29 mouse cellular contexts compared by ENCODE assay signal in the genomic region with DNA sequence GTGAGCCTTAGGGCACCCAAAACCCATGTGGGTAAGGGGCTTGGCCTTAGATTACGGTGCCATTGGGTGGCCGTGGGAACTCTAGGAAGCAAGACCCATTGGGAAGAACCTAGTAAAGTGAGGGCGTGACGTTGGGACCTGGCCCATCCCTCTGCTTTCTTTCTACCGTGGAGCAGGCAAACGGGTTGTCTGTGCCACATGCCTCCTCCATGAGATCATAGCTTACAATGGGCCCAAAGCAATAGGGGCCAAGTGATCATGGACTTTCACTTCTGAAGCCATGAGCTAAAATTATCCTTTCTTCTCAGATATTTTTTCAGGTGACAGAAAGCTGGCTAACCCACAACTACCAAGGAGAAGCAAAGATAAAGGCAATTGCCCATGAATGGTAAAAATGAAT. TPM values are rescaled to one million over a fixed set of nuclear protein-coding genes. Genes with fewer than 3 reads are reported as not detected.
A peak's percentile ranks its signal among the peaks of the same experiment; 100 is the strongest.
DNase-seq lines count a peak whose midpoint lies in the region; ATAC-seq and TF ChIP-seq lines count a peak whose summit lies in the region.
"Had no signal": no experiment of that assay in that cellular context is flagged by ENCODE, and none has a peak within 500 bp of the region (broad histone marks: within the 10 kb centered on the region; RNA-seq: fewer than 3 reads in every experiment).

No protein-coding gene starts in this region.

- TF ChIP-seq CTCF in heart, adult 2 months (IDR thresholded peaks at IDR 0.05): no peak
- TF ChIP-seq CTCF in heart, postnatal 0 days (IDR thresholded peaks at IDR 0.05; ENCODE audit: low read depth): no peak

- H3K27ac ChIP-seq in heart, adult 2 months: peak overlapping the region; percentile 44
- H3K27ac ChIP-seq in heart, postnatal 0 days (ENCODE audit: low read depth): no peak overlapping the region
- H3K27ac ChIP-seq: embryonic facial prominence, embryonic 10.5 days; embryonic facial prominence, embryonic 15.5 days; forebrain, embryonic 13.5 days; hindbrain, embryonic 10.5 days; hindbrain, embryonic 15.5 days; left cerebral cortex, adult 2 months; liver, embryonic 12.5 days; midbrain, embryonic 12.5 days; neural tube, embryonic 12.5 days had no signal

- H3K9me3 ChIP-seq in heart, postnatal 0 days (replicated peaks; ENCODE audit: control insufficient read depth, low read length): no peaks in the 10 kb centered on the region
- H3K9me3 ChIP-seq: embryonic facial prominence, embryonic 10.5 days; embryonic facial prominence, embryonic 15.5 days; forebrain, embryonic 13.5 days; hindbrain, embryonic 10.5 days; hindbrain, embryonic 15.5 days; liver, embryonic 12.5 days; midbrain, embryonic 12.5 days; neural tube, embryonic 12.5 days had no signal

- intact Hi-C loops in heart, adult 2 months (cut with DNase I): no loop called here
- intact Hi-C loops in heart, postnatal 14 days (cut with DNase I): no loop called here

- no peaks in the 10 kb centered on the region for H3K36me3 ChIP-seq in heart, adult 2 months (ENCODE audit: control insufficient read depth, insufficient read depth, low read length)
- H3K36me3 ChIP-seq in heart, postnatal 0 days (replicated peaks; ENCODE audit: control insufficient read depth, insufficient read depth, low read length): no peaks in the 10 kb centered on the region
- H3K36me3 ChIP-seq: embryonic facial prominence, embryonic 15.5 days; hindbrain, embryonic 15.5 days; midbrain, embryonic 12.5 days had no signal

- H3K9ac ChIP-seq in heart, adult 2 months (ENCODE audit: low read depth, low read length): no peak overlapping the region
- H3K9ac ChIP-seq in heart, postnatal 0 days (replicated peaks; ENCODE audit: low read depth, low read length): no peak overlapping the region
- H3K9ac ChIP-seq: embryonic facial prominence, embryonic 15.5 days; forebrain, embryonic 13.5 days; hindbrain, embryonic 15.5 days; liver, embryonic 12.5 days; liver, postnatal 0 days; midbrain, embryonic 12.5 days; neural tube, embryonic 12.5 days had no signal

- no peak for TF ChIP-seq EP300 in heart, adult 2 months (IDR thresholded peaks at IDR 0.05; ENCODE audit: insufficient read depth, low read depth, low read length)
- TF ChIP-seq EP300 in heart, postnatal 0 days (IDR thresholded peaks at IDR 0.05; ENCODE audit: low read depth): 0 out of 2 replicates have a peak, but pooled peaks have one; percentile 43

- H3K4me3 ChIP-seq in heart, adult 2 months: no peak overlapping the region
- H3K4me3 ChIP-seq in heart, postnatal 0 days (ENCODE audit: low read depth, low read length): no peak overlapping the region
- H3K4me3 ChIP-seq: embryonic facial prominence, embryonic 10.5 days; embryonic facial prominence, embryonic 15.5 days; forebrain, embryonic 13.5 days; hindbrain, embryonic 10.5 days; hindbrain, embryonic 15.5 days; left cerebral cortex, adult 2 months; liver, embryonic 12.5 days; midbrain, embryonic 12.5 days; myocyte; neural tube, embryonic 12.5 days had no signal

- H3K4me2 ChIP-seq in heart, postnatal 0 days (ENCODE audit: low read depth, low read length): no peak overlapping the region
- H3K4me2 ChIP-seq: embryonic facial prominence, embryonic 15.5 days; forebrain, embryonic 13.5 days; hindbrain, embryonic 15.5 days; liver, embryonic 12.5 days; midbrain, embryonic 12.5 days; neural tube, embryonic 12.5 days had no signal

- H3K4me1 ChIP-seq in heart, adult 2 months (ENCODE audit: control insufficient read depth, insufficient read depth, low read length): peaks cover 6% of the 10 kb centered on the region
- peaks cover 16% of the 10 kb centered on the region for H3K4me1 ChIP-seq in heart, postnatal 0 days (ENCODE audit: control insufficient read depth, insufficient read depth)
- H3K4me1 ChIP-seq: forebrain, embryonic 13.5 days; liver, embryonic 12.5 days; midbrain, embryonic 12.5 days had no signal

- ATAC-seq in heart, postnatal 0 days (ENCODE audit: insufficient read depth, low read depth): peak; percentile 66
- ATAC-seq in erythroblast, adult 5-6 weeks (replicated peaks; ENCODE audit: low FRiP score, poor library complexity, severe bottlenecking): no peak
- ATAC-seq: forebrain, embryonic 13.5 days; inflammation-experienced regulatory T-cells, adult 6 months; liver, embryonic 12.5 days; liver, postnatal 0 days; lung, postnatal 0 days had no signal

- TF ChIP-seq POLR2A in heart, adult 2 months (IDR thresholded peaks at IDR 0.05; ENCODE audit: insufficient read depth, low read depth, low read length): no peak

- DNase-seq in heart, adult 2 months: peak in 1 of 2 experiments; percentile 65
- no peak for DNase-seq in heart, postnatal 14 days
- peak; percentile 32 for DNase-seq in 3T3-L1 (ENCODE audit: low read depth, low spot score)
- DNase-seq in Muller cell, postnatal 12 days (ENCODE audit: inconsistent ontology term): peak; percentile 40
- DNase-seq in heart, postnatal 0 days (ENCODE audit: low spot score): peak; percentile 57
- no peak for DNase-seq in ovary, postnatal 36 days (ENCODE audit: low spot score)
- DNase-seq: adrenal gland, adult 8-10 months; cerebellum, adult 8-10 months; cerebellum, postnatal 25 days; kidney, adult 11 months; kidney, postnatal 14 days; left cerebral cortex, postnatal 4 days; liver, postnatal 0 days; right cerebral cortex, postnatal 4 days; thymus, postnatal 4 days had no signal

- H3K27me3 ChIP-seq in heart, adult 2 months (ENCODE audit: control insufficient read depth, insufficient read depth, low read length): no peaks in the 10 kb centered on the region
- H3K27me3 ChIP-seq in heart, postnatal 0 days (ENCODE audit: control insufficient read depth, insufficient read depth, low read length): peaks cover 36% of the 10 kb centered on the region; the same call in 1 of the 2 replicates
- H3K27me3 ChIP-seq: CH12.LX; embryonic facial prominence, embryonic 15.5 days; forebrain, embryonic 13.5 days; hindbrain, embryonic 15.5 days; liver, embryonic 12.5 days; midbrain, embryonic 12.5 days; neural tube, embryonic 12.5 days had no signal

- 42% methylated on average over 6 of the region's 6 CpGs for WGBS in heart, adult 2 months
- 41% methylated on average over 6 of the region's 6 CpGs for WGBS in heart, postnatal 0 days

- no peaks in the 10 kb centered on the region for H3K79me2 ChIP-seq in heart, adult 2 months (replicated peaks; ENCODE audit: control insufficient read depth, insufficient read depth, low read length)

RNA-seq across cellular contexts. Expression of a gene that starts 15.5 kb away (rescaled TPM):
- total RNA-seq in heart, adult 2 months (2021): 10 to 100 TPM; 55.8 to 59.7 TPM
- polyA plus RNA-seq in heart, adult 2 months (2012; rRNA removed): 31.0 and 50.3 TPM in 2 replicates
- total RNA-seq in heart, postnatal 14 days (2021): 10 to 100 TPM; 47.8 to 58.0 TPM
- total RNA-seq in heart, postnatal 0 days (2014; rRNA removed; ENCODE audit: low replicate concordance): 32.1 and 42.8 TPM in 2 replicates
- 145 and 151 TPM in 2 replicates for polyA plus RNA-seq in heart, postnatal 0 days (2015; fragmentation: Nextera tagmentation; extraction: Ambion mirVana)
- 12.7 and 17.1 TPM in 2 replicates for total RNA-seq in erythroblast, adult 5-6 weeks (2015; ENCODE audit: low replicate concordance)
- 41.5 and 78.4 TPM in 2 replicates for total RNA-seq in erythroblast, adult 5-6 weeks (2017; ENCODE audit: low replicate concordance)

RNA-seq across cellular contexts. Expression of a gene that starts 15.6 kb away (rescaled TPM):
- total RNA-seq in heart, adult 2 months (2021): 10 to 100 TPM in 1 of 2 experiments, 1 to 10 TPM in 1; 9.3 to 10.7 TPM
- 5.6 and 7.7 TPM in 2 replicates for polyA plus RNA-seq in heart, adult 2 months (2012; rRNA removed)
- 10 to 100 TPM; 10.4 to 10.9 TPM for total RNA-seq in heart, postnatal 14 days (2021)
- 5.7 and 7.7 TPM in 2 replicates for total RNA-seq in heart, postnatal 0 days (2014; rRNA removed; ENCODE audit: low replicate concordance)
- polyA plus RNA-seq in heart, postnatal 0 days (2015; fragmentation: Nextera tagmentation; extraction: Ambion mirVana): 9.8 and 11.3 TPM in 2 replicates
- total RNA-seq in erythroblast, adult 5-6 weeks (2015; ENCODE audit: low replicate concordance): 5.2 and 6.7 TPM in 2 replicates
- total RNA-seq in erythroblast, adult 5-6 weeks (2017; ENCODE audit: low replicate concordance): 9.1 and 14.7 TPM in 2 replicates

RNA-seq across cellular contexts. Expression of a gene that starts 57.8 kb away (rescaled TPM):
- 10 to 100 TPM; 23.1 to 24.4 TPM for total RNA-seq in heart, adult 2 months (2021)
- polyA plus RNA-seq in heart, adult 2 months (2012; rRNA removed): 29.8 and 34.0 TPM in 2 replicates
- total RNA-seq in heart, postnatal 14 days (2021): 10 to 100 TPM; 24.3 to 24.9 TPM
- 41.3 and 43.9 TPM in 2 replicates for total RNA-seq in heart, postnatal 0 days (2014; rRNA removed; ENCODE audit: low replicate concordance)
- polyA plus RNA-seq in heart, postnatal 0 days (2015; fragmentation: Nextera tagmentation; extraction: Ambion mirVana): 16.9 and 18.8 TPM in 2 replicates
- total RNA-seq in erythroblast, adult 5-6 weeks (2015; ENCODE audit: low replicate concordance): 10.2 and 13.8 TPM in 2 replicates
- 11.8 and 16.7 TPM in 2 replicates for total RNA-seq in erythroblast, adult 5-6 weeks (2017; ENCODE audit: low replicate concordance)

RNA-seq across cellular contexts. Expression of a gene that starts 57.9 kb away (rescaled TPM):
- 10 to 100 TPM; 15.3 to 17.0 TPM for total RNA-seq in heart, adult 2 months (2021)
- polyA plus RNA-seq in heart, adult 2 months (2012; rRNA removed): 8.7 and 12.8 TPM in 2 replicates
- 10 to 100 TPM; 12.9 to 15.1 TPM for total RNA-seq in heart, postnatal 14 days (2021)
- 13.6 and 25.4 TPM in 2 replicates for total RNA-seq in heart, postnatal 0 days (2014; rRNA removed; ENCODE audit: low replicate concordance)
- 28.0 and 30.9 TPM in 2 replicates for polyA plus RNA-seq in heart, postnatal 0 days (2015; fragmentation: Nextera tagmentation; extraction: Ambion mirVana)
- 2.5 and 6.5 TPM in 2 replicates for total RNA-seq in erythroblast, adult 5-6 weeks (2015; ENCODE audit: low replicate concordance)
- 1.9 and 2.2 TPM in 2 replicates for total RNA-seq in erythroblast, adult 5-6 weeks (2017; ENCODE audit: low replicate concordance)

Comparison
In these comparisons a context has a peak if more than half of its experiments do, and no peak if none do; other contexts are left out.
1. DNase-seq: peak in 3T3-L1 (single experiment), Muller cell, postnatal 12 days (single experiment) and heart, postnatal 0 days (single experiment); none in heart, postnatal 14 days (0 of 2) and ovary, postnatal 36 days (single experiment).